Mouse (Mus musculus) thymus, postnatal 10 days (tissue): Measurements from ENCODE around the gene Tfrc.

Experiments used
- DNase-seq, 2 experiments: peaks; one replicate each; pipeline ENCODE4 v3.0.0; 2021; ENCODE audit warnings: low spot score in 2 of 2

The Tfrc gene

GRCm38 (mm10) chr16:32650461-32650860 is 41.7 kb downstream of the Tfrc start:
- no peak for DNase-seq

GRCm38 (mm10) chr16:32650974-32651618 is 42.4 kb downstream of the Tfrc start:
- DNase-seq: peak; percentile 65

- DNase-seq: no peak
Observed at GRCm38 (mm10) chr16:32654071-32654733, 45.5 kb downstream of the Tfrc start.

GRCm38 (mm10) chr16:32655534-32655933 is 46.8 kb downstream of the Tfrc start:
- no peak for DNase-seq

GRCm38 (mm10) chr16:32656321-32656720 is 47.6 kb downstream of the Tfrc start:
- no peak for DNase-seq

GRCm38 (mm10) chr16:32656794-32657193 is 48.1 kb downstream of the Tfrc start:
- no peak for DNase-seq

- DNase-seq: no peak
Observed at GRCm38 (mm10) chr16:32657498-32658250, 49.0 kb downstream of the Tfrc start.

GRCm38 (mm10) chr16:32658743-32659171 is 50.0 kb downstream of the Tfrc start:
- DNase-seq: no peak

GRCm38 (mm10) chr16:32659385-32659784 is 50.7 kb downstream of the Tfrc start:
- no peak for DNase-seq

- DNase-seq: peak; percentile 79 to 85
Observed at GRCm38 (mm10) chr16:32660095-32660494, 51.4 kb downstream of the Tfrc start.

- no peak for DNase-seq
Observed at GRCm38 (mm10) chr16:32660557-32661321, 52.0 kb downstream of the Tfrc start.

GRCm38 (mm10) chr16:32661493-32661921 is 52.8 kb downstream of the Tfrc start:
- DNase-seq: no peak

- no peak for DNase-seq
Observed at GRCm38 (mm10) chr16:32662372-32662771, 53.7 kb downstream of the Tfrc start.

- DNase-seq: no peak
Observed at GRCm38 (mm10) chr16:32663231-32663858, 54.6 kb downstream of the Tfrc start.

- DNase-seq: no peak
Observed at GRCm38 (mm10) chr16:32664211-32664610, 55.5 kb downstream of the Tfrc start.

- DNase-seq: no peak
Observed at GRCm38 (mm10) chr16:32665851-32666665, 57.3 kb downstream of the Tfrc start.

- DNase-seq: no peak
Observed at GRCm38 (mm10) chr16:32666671-32667551, 58.2 kb downstream of the Tfrc start.

GRCm38 (mm10) chr16:32667552-32667872 is 58.8 kb downstream of the Tfrc start:
- no peak for DNase-seq

- peak; percentile 78 to 85 for DNase-seq
Observed at GRCm38 (mm10) chr16:32668030-32668429, 59.3 kb downstream of the Tfrc start.

- DNase-seq: peak in 1 of 2 experiments; percentile 72
Observed at GRCm38 (mm10) chr16:32668472-32668871, 59.8 kb downstream of the Tfrc start.
